7 mouse cellular contexts compared by ENCODE assay signal in the genomic region with DNA sequence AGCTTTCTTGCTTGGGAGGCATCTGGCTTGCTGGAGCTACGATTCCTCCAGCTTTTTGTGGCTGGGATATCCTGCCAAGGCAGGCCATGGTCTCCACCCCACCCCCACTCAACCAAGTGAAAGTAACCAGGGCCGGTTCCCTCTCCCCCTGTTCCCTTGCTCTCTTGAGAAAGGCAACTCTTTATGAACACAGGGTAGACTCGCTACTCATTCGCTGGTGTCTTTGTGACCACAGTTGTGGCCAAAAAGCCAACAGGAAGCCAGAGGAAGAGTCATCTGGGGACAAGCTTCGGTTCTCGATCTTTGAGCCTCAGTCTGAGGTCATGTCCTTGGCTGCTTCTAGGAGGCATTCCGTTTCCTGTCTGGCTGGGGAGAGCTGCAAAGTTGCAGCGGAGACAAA. TPM values are rescaled to one million over a fixed set of nuclear protein-coding genes. Genes with fewer than 3 reads are reported as not detected.
DNase-seq lines count a peak whose midpoint lies in the region; ATAC-seq lines count a peak whose summit lies in the region.

No protein-coding gene starts in this region.

- no peaks in the 10 kb centered on the region for H3K27me3 ChIP-seq in lung, embryonic 16.5 days (ENCODE audit: control insufficient read depth, insufficient read depth, low read depth, low read length)

- H3K4me3 ChIP-seq in lung, embryonic 16.5 days (ENCODE audit: low read length) = peak overlapping the region; percentile 14; the same call in 1 of the 2 replicates

- H3K4me1 ChIP-seq in lung, embryonic 16.5 days (replicated peaks; ENCODE audit: control insufficient read depth, insufficient read depth, low read length) = peaks cover 11% of the 10 kb centered on the region

- peak; percentile 77 for ATAC-seq in lung, embryonic 16.5 days (ENCODE audit: low read depth)

- peak overlapping the region; percentile 11 for H3K27ac ChIP-seq in lung, embryonic 16.5 days (ENCODE audit: low read length)

- H3K36me3 ChIP-seq in lung, embryonic 16.5 days (ENCODE audit: control insufficient read depth, insufficient read depth, low read length) = no peaks in the 10 kb centered on the region

- DNase-seq in CD8-positive naive resting alpha-beta T cell, adult 2 months (ENCODE audit: low read depth in 2 of 2, low spot score in 2 of 2) = peak; percentile 42 to 53
- DNase-seq in Muller cell, postnatal 12 days (ENCODE audit: inconsistent ontology term) = peak; percentile 79
- peak; percentile 78 for DNase-seq in gastrocnemius, postnatal 14 days
- peak; percentile 77 for DNase-seq in kidney, adult 11 months
- DNase-seq in testis, postnatal 10 days (ENCODE audit: low spot score) = peak; percentile 68
- no peak for DNase-seq in c-Kit-positive CD71-positive TER-119-positive erythroid progenitor cells, embryonic 14.5 days (ENCODE audit: low spot score)

- H3K9me3 ChIP-seq in lung, embryonic 16.5 days (ENCODE audit: control insufficient read depth, low read length) = no peaks in the 10 kb centered on the region

- peak overlapping the region; percentile 28; the same call in 1 of the 2 replicates for H3K4me2 ChIP-seq in lung, embryonic 16.5 days (ENCODE audit: low read depth, low read length)

- intact Hi-C loops in gastrocnemius, postnatal 14 days (cut with DNase I; ENCODE audit: low total_unique reads) = no loop called here

- H3K9ac ChIP-seq in lung, embryonic 16.5 days (ENCODE audit: low read length) = peak overlapping the region; percentile 11; the same call in 1 of the 2 replicates

- WGBS in lung, embryonic 16.5 days = 32% methylated on average over 8 of the region's 8 CpGs

RNA-seq across cellular contexts. Expression of a gene that starts 34.0 kb away (rescaled TPM):
- total RNA-seq in gastrocnemius, postnatal 14 days (2021) = 10 to 100 TPM; 48.5 to 50.0 TPM
- 11.3 and 11.8 TPM in 2 replicates for polyA plus RNA-seq in lung, embryonic 16.5 days (2015; fragmentation: Nextera tagmentation; extraction: Ambion mirVana)
